Mouse (Mus musculus): ENCODE measurements around the gene Fn3k.

GRCm38 (mm10) chr11:121420830-121421552, 13.7 kb upstream of the Fn3k start, which contains the start of gene Fn3krp:
- no peak for TF ChIP-seq ZNF384 (IDR thresholded peaks at IDR 0.05; ENCODE audit: low read depth, low read length)
- TF ChIP-seq HCFC1 (IDR thresholded peaks at IDR 0.05; ENCODE audit: borderline replicate concordance, insufficient read depth, low read length) = no peak
- TF ChIP-seq CHD2 (IDR thresholded peaks at IDR 0.05; ENCODE audit: low read depth, low read length) = no peak
